In genomic region chr9:20888386-20888765, GRCm38 (mm10) we compare ENCODE assay signal across 8 mouse cellular contexts. TPM values are rescaled to one million over a fixed set of nuclear protein-coding genes. Genes with fewer than 3 reads are reported as not detected.
DNase-seq lines count a peak whose midpoint lies in the region; ATAC-seq and TF ChIP-seq lines count a peak whose summit lies in the region.

No protein-coding gene starts in this region.

- peak overlapping the region; percentile 93 for H3K9ac ChIP-seq in liver, embryonic 11.5 days (ENCODE audit: low read depth, low read length)

- no peak for DNase-seq in testis, postnatal 10 days (ENCODE audit: low spot score)
- DNase-seq in liver, embryonic 11.5 days (ENCODE audit: low spot score): no peak
- no peak for DNase-seq in natural killer cell, adult 2 months (ENCODE audit: low spot score in 2 of 2)
- no peak for DNase-seq in layer of hippocampus, adult 11-12 months (ENCODE audit: low spot score)
- DNase-seq in ovary, postnatal 36 days (ENCODE audit: low spot score): no peak

- H3K36me3 ChIP-seq in erythroblast, embryonic 14.5 days (ENCODE audit: control insufficient read depth): peaks cover 42% of the 10 kb centered on the region
- peaks cover 5% of the 10 kb centered on the region for H3K36me3 ChIP-seq in testis, adult 2 months (ENCODE audit: control insufficient read depth, insufficient read depth, low read length)
- H3K36me3 ChIP-seq in liver, embryonic 11.5 days (ENCODE audit: control insufficient read depth, insufficient read depth, low read length): peaks cover 39% of the 10 kb centered on the region

- peak overlapping the region; percentile 68 for H3K4me3 ChIP-seq in erythroblast, embryonic 14.5 days (replicated peaks)
- peak overlapping the region; percentile 93 for H3K4me3 ChIP-seq in testis, adult 2 months (ENCODE audit: control insufficient read depth, low read depth, low read length)
- peak overlapping the region; percentile 67 for H3K4me3 ChIP-seq in liver, embryonic 11.5 days (ENCODE audit: low read depth, low read length)

- no peak for TF ChIP-seq CTCF in testis, adult 2 months (IDR thresholded peaks at IDR 0.05; ENCODE audit: control insufficient read depth, insufficient read depth, insufficient replicate concordance, low read depth, low read length)

- no peak for ATAC-seq in erythroblast, adult 5-6 weeks (replicated peaks; ENCODE audit: low FRiP score, poor library complexity, severe bottlenecking)
- peak; percentile 6 for ATAC-seq in liver, embryonic 11.5 days (replicated peaks; ENCODE audit: low FRiP score)

- H3K27ac ChIP-seq in testis, adult 2 months (ENCODE audit: control insufficient read depth, insufficient read depth, low read depth, low read length): peak overlapping the region; percentile 70; the same call in 1 of the 2 replicates
- peak overlapping the region; percentile 95 for H3K27ac ChIP-seq in liver, embryonic 11.5 days (ENCODE audit: low read depth, low read length)

- H3K9me3 ChIP-seq in erythroblast, embryonic 14.5 days (ENCODE audit: control insufficient read depth, low read length): peaks cover 8% of the 10 kb centered on the region; the same call in 1 of the 2 replicates
- H3K9me3 ChIP-seq in liver, embryonic 11.5 days (ENCODE audit: control insufficient read depth, low read length): no peaks in the 10 kb centered on the region

- no peak for TF ChIP-seq POLR2A in testis, adult 2 months (IDR thresholded peaks at IDR 0.05; ENCODE audit: control insufficient read depth, low read depth, low read length)

- H3K4me2 ChIP-seq in liver, embryonic 11.5 days: peak overlapping the region; percentile 76

- WGBS in liver, embryonic 11.5 days: under 1% methylated on average over 30 of the region's 30 CpGs

- H3K27me3 ChIP-seq in erythroblast, embryonic 14.5 days (ENCODE audit: control insufficient read depth): no peaks in the 10 kb centered on the region
- H3K27me3 ChIP-seq in testis, adult 2 months (ENCODE audit: control insufficient read depth, insufficient read depth, low read length): no peaks in the 10 kb centered on the region
- no peaks in the 10 kb centered on the region for H3K27me3 ChIP-seq in liver, embryonic 11.5 days (replicated peaks; ENCODE audit: control insufficient read depth, insufficient read depth, low read length)

- H3K4me1 ChIP-seq in erythroblast, embryonic 14.5 days (ENCODE audit: control insufficient read depth): peaks cover 52% of the 10 kb centered on the region
- H3K4me1 ChIP-seq in testis, adult 2 months (ENCODE audit: control insufficient read depth, insufficient read depth, low read length): peaks cover 9% of the 10 kb centered on the region
- peaks cover 16% of the 10 kb centered on the region for H3K4me1 ChIP-seq in liver, embryonic 11.5 days (replicated peaks; ENCODE audit: control insufficient read depth, insufficient read depth, low read length)

RNA-seq across cellular contexts. Expression of gene Ppan, which starts 0.4 kb away (rescaled TPM):
- polyA plus RNA-seq in erythroblast, embryonic 14.5 days (2012): 14.9 and 16.4 TPM in 2 replicates
- total RNA-seq in erythroblast, adult 5-6 weeks (2015; ENCODE audit: low replicate concordance): 2.3 and 9.8 TPM in 2 replicates
- total RNA-seq in erythroblast, adult 5-6 weeks (2017; ENCODE audit: low replicate concordance): 13.0 and 15.4 TPM in 2 replicates
- polyA plus RNA-seq in testis, adult 2 months (2012; rRNA removed): 28.4 and 32.2 TPM in 2 replicates
- 170 and 178 TPM in 2 replicates for polyA plus RNA-seq in liver, embryonic 11.5 days (2014; fragmentation: Nextera tagmentation; extraction: Ambion mirVana)

RNA-seq across cellular contexts. Expression of gene Angptl6, which starts 8.8 kb away (rescaled TPM):
- polyA plus RNA-seq in erythroblast, embryonic 14.5 days (2012): 0.06 and 0.19 TPM in 2 replicates
- total RNA-seq in erythroblast, adult 5-6 weeks (2015; ENCODE audit: low replicate concordance): not detected in 2 replicates
- total RNA-seq in erythroblast, adult 5-6 weeks (2017; ENCODE audit: low replicate concordance): not detected in 2 replicates
- 0.88 and 1.1 TPM in 2 replicates for polyA plus RNA-seq in testis, adult 2 months (2012; rRNA removed)
- polyA plus RNA-seq in liver, embryonic 11.5 days (2014; fragmentation: Nextera tagmentation; extraction: Ambion mirVana): 9.4 TPM in 2 replicates

RNA-seq across cellular contexts. Expression of gene Eif3g, which starts 10.0 kb away (rescaled TPM):
- polyA plus RNA-seq in erythroblast, embryonic 14.5 days (2012): 46.8 and 55.3 TPM in 2 replicates
- 26.3 and 41.0 TPM in 2 replicates for total RNA-seq in erythroblast, adult 5-6 weeks (2015; ENCODE audit: low replicate concordance)
- total RNA-seq in erythroblast, adult 5-6 weeks (2017; ENCODE audit: low replicate concordance): 23.2 and 23.7 TPM in 2 replicates
- 223 and 282 TPM in 2 replicates for polyA plus RNA-seq in testis, adult 2 months (2012; rRNA removed)
- 440 and 448 TPM in 2 replicates for polyA plus RNA-seq in liver, embryonic 11.5 days (2014; fragmentation: Nextera tagmentation; extraction: Ambion mirVana)

RNA-seq across cellular contexts. Expression of gene A230050P20Rik, which starts 19.9 kb away (rescaled TPM):
- polyA plus RNA-seq in erythroblast, embryonic 14.5 days (2012): 0.29 and 0.57 TPM in 2 replicates
- 1.3 and 1.5 TPM in 2 replicates for total RNA-seq in erythroblast, adult 5-6 weeks (2015; ENCODE audit: low replicate concordance)
- total RNA-seq in erythroblast, adult 5-6 weeks (2017; ENCODE audit: low replicate concordance): 1.4 and 4.9 TPM in 2 replicates
- polyA plus RNA-seq in testis, adult 2 months (2012; rRNA removed): 2.6 and 3.1 TPM in 2 replicates
- 7.1 and 8.8 TPM in 2 replicates for polyA plus RNA-seq in liver, embryonic 11.5 days (2014; fragmentation: Nextera tagmentation; extraction: Ambion mirVana)
